Mouse (Mus musculus) heart, embryonic 15.5 days (tissue): ENCODE data around the gene Aimp1. TPM values are rescaled to one million over a fixed set of nuclear protein-coding genes. Genes with fewer than 3 reads are reported as not detected.

Experiments
- ATAC-seq: fragments of 200-750 bp; cut with Nextera tagmentation; replicated peaks from 2 replicates; pipeline ENCODE4 v1.8.0; 2017; ENCODE audit warnings: low read depth, moderate TSS enrichment; ENCODE audit not compliant: insufficient number of reproducible peaks, insufficient read depth, low FRiP score
- H3K27ac ChIP-seq: fragments of 300-500 bp; sonication (generic); 2 replicates; pipeline ENCODE4 v1.5.1; 2015; ENCODE audit warnings: mild to moderate bottlenecking, inconsistent platforms
- H3K27me3 ChIP-seq: fragments of 300-500 bp; sonication (generic); 2 replicates; pipeline ENCODE4 v1.6.1; 2015; ENCODE audit warnings: inconsistent platforms
- H3K36me3 ChIP-seq: fragments of 300-500 bp; sonication (generic); 2 replicates; pipeline ENCODE4 v1.6.1; 2015; ENCODE audit warnings: mild to moderate bottlenecking, inconsistent platforms
- H3K4me1 ChIP-seq: fragments of 300-500 bp; sonication (generic); replicated peaks from 2 replicates; pipeline ENCODE4 v1.6.1; 2015; ENCODE audit warnings: inconsistent platforms
- H3K4me2 ChIP-seq: fragments of 300-500 bp; sonication (generic); 2 replicates; pipeline ENCODE4 v1.6.1; 2015; ENCODE audit warnings: inconsistent platforms, mild to moderate bottlenecking, moderate library complexity
- H3K4me3 ChIP-seq: fragments of 300-500 bp; sonication (generic); 2 replicates; pipeline ENCODE4 v1.5.1; 2015; ENCODE audit warnings: mild to moderate bottlenecking, inconsistent platforms
- H3K9ac ChIP-seq: fragments of 300-500 bp; sonication (generic); 2 replicates; pipeline ENCODE4 v1.6.1; 2015; ENCODE audit warnings: mild to moderate bottlenecking, inconsistent platforms
- H3K9me3 ChIP-seq: fragments of 300-500 bp; sonication (generic); replicated peaks from 2 replicates; pipeline ENCODE4 v1.6.1; 2016; ENCODE audit warnings: inconsistent platforms
- WGBS: fragments of 180-500 bp; shearing (Covaris S2); methylation state at CpG from one replicate; pipeline ENCODE4 v1.1.7; 2015; ENCODE audit warnings: mixed read lengths; 5-methylcytosine and 5-hydroxymethylcytosine counted together
- polyA plus RNA-seq: library from polyadenylated mRNA; unstranded; fragments of >200 nt; fragmentation: Nextera tagmentation; extraction: Ambion mirVana; gene quantifications from 2 replicates; pipeline ENCODE4 v1.2.1, GENCODE M21; 2015

Aimp1 gene
- polyA plus RNA-seq, 1 experiment from 2014 or later: 49.6 TPM

GRCm38 (mm10) chr3:132651776-132652175 lies 32.4 kb downstream of the Aimp1 start:
- no peak overlapping the region for H3K27ac ChIP-seq
- no peaks in the 10 kb centered on the region for H3K9me3 ChIP-seq
- no peak overlapping the region for H3K4me2 ChIP-seq
- no peak overlapping the region for H3K4me3 ChIP-seq
- H3K36me3 ChIP-seq: no peaks in the 10 kb centered on the region
- no peaks in the 10 kb centered on the region for H3K27me3 ChIP-seq
- WGBS: 61% methylated on average over 3 of the region's 3 CpGs
- no peak for ATAC-seq
- H3K4me1 ChIP-seq: no peaks in the 10 kb centered on the region
- no peak overlapping the region for H3K9ac ChIP-seq

- H3K27ac ChIP-seq: no peak overlapping the region
- H3K9ac ChIP-seq: no peak overlapping the region
- H3K27me3 ChIP-seq: no peaks in the 10 kb centered on the region
- no peaks in the 10 kb centered on the region for H3K36me3 ChIP-seq
- ATAC-seq: no peak
- H3K9me3 ChIP-seq: no peaks in the 10 kb centered on the region
- no peak overlapping the region for H3K4me2 ChIP-seq
- H3K4me3 ChIP-seq: no peak overlapping the region
- H3K4me1 ChIP-seq: no peaks in the 10 kb centered on the region
- WGBS: 66% methylated on average over 5 of the region's 5 CpGs
Observed at GRCm38 (mm10) chr3:132650191-132650590, 34.0 kb downstream of the Aimp1 start.

GRCm38 (mm10) chr3:132649368-132649767 lies 34.8 kb downstream of the Aimp1 start:
- no peak overlapping the region for H3K4me2 ChIP-seq
- H3K27ac ChIP-seq: no peak overlapping the region
- no peaks in the 10 kb centered on the region for H3K4me1 ChIP-seq
- H3K9me3 ChIP-seq: no peaks in the 10 kb centered on the region
- WGBS: 67% methylated on average over 7 of the region's 7 CpGs
- H3K4me3 ChIP-seq: no peak overlapping the region
- no peaks in the 10 kb centered on the region for H3K27me3 ChIP-seq
- no peak for ATAC-seq
- no peak overlapping the region for H3K9ac ChIP-seq
- no peaks in the 10 kb centered on the region for H3K36me3 ChIP-seq

GRCm38 (mm10) chr3:132646814-132647213 lies 37.4 kb downstream of the Aimp1 start:
- Histone ChIP-seq H3K27me3 (no peaks in the 10 kb centered on the region), H3K4me3 (no peak overlapping the region), H3K4me2 (no peak overlapping the region), H3K9me3 (no peaks in the 10 kb centered on the region), H3K4me1 (no peaks in the 10 kb centered on the region), H3K36me3 (no peaks in the 10 kb centered on the region), H3K9ac (no peak overlapping the region), H3K27ac (no peak overlapping the region)
- ATAC-seq: no peak
- 21% methylated on average over 1 of the region's 1 CpGs for WGBS

- ATAC-seq: no peak
- WGBS: 59% methylated on average over 4 of the region's 4 CpGs
Observed at GRCm38 (mm10) chr3:132644071-132644470, 40.1 kb downstream of the Aimp1 start.

GRCm38 (mm10) chr3:132637080-132637479 lies 47.1 kb downstream of the Aimp1 start:
- no peak overlapping the region for H3K4me3 ChIP-seq
- H3K4me1 ChIP-seq: no peaks in the 10 kb centered on the region
- H3K9me3 ChIP-seq: no peaks in the 10 kb centered on the region
- no peak overlapping the region for H3K9ac ChIP-seq
- H3K27ac ChIP-seq: no peak overlapping the region
- 69% methylated on average over 3 of the region's 3 CpGs for WGBS
- ATAC-seq: no peak
- H3K36me3 ChIP-seq: no peaks in the 10 kb centered on the region
- no peaks in the 10 kb centered on the region; the same call in 1 of the 2 replicates for H3K27me3 ChIP-seq
- no peak overlapping the region for H3K4me2 ChIP-seq

More at GRCm38 (mm10) chr3:132644071-132644470, 40.1 kb downstream of the Aimp1 start:
- Histone ChIP-seq H3K9me3 (no peaks in the 10 kb centered on the region), H3K4me1 (no peaks in the 10 kb centered on the region), H3K27ac (no peak overlapping the region), H3K27me3 (no peaks in the 10 kb centered on the region), H3K9ac (no peak overlapping the region), H3K36me3 (no peaks in the 10 kb centered on the region), H3K4me2 (no peak overlapping the region), H3K4me3 (no peak overlapping the region)

GRCm38 (mm10) chr3:132633261-132633660 lies 50.9 kb downstream of the Aimp1 start:
- Histone ChIP-seq H3K27ac (no peak overlapping the region), H3K4me3 (no peak overlapping the region), H3K27me3 (no peaks in the 10 kb centered on the region; the same call in 1 of the 2 replicates), H3K4me2 (no peak overlapping the region), H3K4me1 (no peaks in the 10 kb centered on the region), H3K9ac (no peak overlapping the region), H3K36me3 (no peaks in the 10 kb centered on the region), H3K9me3 (no peaks in the 10 kb centered on the region)
- ATAC-seq: no peak
- WGBS: 43% methylated on average over 2 of the region's 2 CpGs

- Histone ChIP-seq H3K27ac (no peak within 1 kb of the TSS), H3K36me3 (no peaks in the 10 kb centered on the region), H3K27me3 (no peaks in the 10 kb centered on the region; the same call in 1 of the 2 replicates), H3K9ac (no peak within 1 kb of the TSS), H3K4me3 (no peak within 1 kb of the TSS), H3K9me3 (no peaks in the 10 kb centered on the region), H3K4me1 (no peaks in the 10 kb centered on the region), H3K4me2 (no peak within 1 kb of the TSS)
- no peak for ATAC-seq
- 79% methylated on average over 11 of the region's 11 CpGs for WGBS
Observed at GRCm38 (mm10) chr3:132629601-132630239, 54.5 kb downstream of the Aimp1 start, which contains the start of gene Gimd1. Gene Gimd1 (plus strand): TSS chr3:132629820.

GRCm38 (mm10) chr3:132628741-132629140 lies 55.4 kb downstream of the Aimp1 start:
- Histone ChIP-seq H3K4me3 (no peak overlapping the region), H3K27me3 (no peaks in the 10 kb centered on the region), H3K9me3 (no peaks in the 10 kb centered on the region), H3K4me1 (no peaks in the 10 kb centered on the region), H3K36me3 (no peaks in the 10 kb centered on the region), H3K9ac (no peak overlapping the region), H3K27ac (no peak overlapping the region), H3K4me2 (no peak overlapping the region)
- 36% methylated on average over 8 of the region's 8 CpGs for WGBS
- no peak for ATAC-seq

Other genes starting within 250 kb of the Aimp1 start
- gene Gimd1, start 54.5 kb downstream of the Aimp1 start, polyA plus RNA-seq: not detected in 2 replicates
- 12.5 and 14.1 TPM in 2 replicates for gene Tbck, start 226 bp downstream of the Aimp1 start, polyA plus RNA-seq